Comparison of ENCODE assay signal across 18 mouse cellular contexts in genomic region chr14:57883341-57883740, GRCm38 (mm10). TPM values are rescaled to one million over a fixed set of nuclear protein-coding genes. Genes with fewer than 3 reads are reported as not detected.
DNase-seq lines count a peak whose midpoint lies in the region; ATAC-seq and TF ChIP-seq lines count a peak whose summit lies in the region.
"Had no signal": no experiment of that assay in that cellular context is flagged by ENCODE, and none has a peak within 500 bp of the region (broad histone marks: within the 10 kb centered on the region; RNA-seq: fewer than 3 reads in every experiment).

No protein-coding gene starts in this region.

- peak; percentile 39 to 50 for DNase-seq in adrenal gland, postnatal 36 days
- no peak for DNase-seq in adrenal gland, postnatal 14 days
- peak; percentile 33 for DNase-seq in lung, embryonic 14.5 days
- no peak for DNase-seq in lung, postnatal 4 days
- DNase-seq in retina, postnatal 1 day: no peak
- DNase-seq in forebrain, embryonic 10.5 days (ENCODE audit: extremely low spot score, low spot score): no peak
- DNase-seq: cerebellum, adult 2 months; heart, postnatal 10 days; kidney, adult 9 months; midbrain, embryonic 14.5 days; thymus, adult 18-20 months had no signal

- WGBS in lung, embryonic 14.5 days: 86% methylated on average over 3 of the region's 3 CpGs
- 72% methylated on average over 3 of the region's 3 CpGs for WGBS in lung, embryonic 15.5 days
- WGBS in stomach, embryonic 15.5 days: 74% methylated on average over 3 of the region's 3 CpGs
- 94% methylated on average over 3 of the region's 3 CpGs for WGBS in forebrain, embryonic 10.5 days

- 0 out of 2 replicates have a peak, but pooled peaks cover 8% of the 10 kb centered on the region for H3K4me1 ChIP-seq in lung, embryonic 14.5 days (ENCODE audit: insufficient read depth)
- peaks cover 39% of the 10 kb centered on the region for H3K4me1 ChIP-seq in lung, embryonic 15.5 days
- H3K4me1 ChIP-seq in stomach, embryonic 15.5 days: peaks cover 9% of the 10 kb centered on the region
- H3K4me1 ChIP-seq in forebrain, embryonic 10.5 days: peaks cover 16% of the 10 kb centered on the region

- no peak for ATAC-seq in lung, embryonic 14.5 days (ENCODE audit: insufficient read depth)
- no peak for ATAC-seq in lung, embryonic 15.5 days (ENCODE audit: borderline replicate concordance, extremely low read depth, low FRiP score, low TSS enrichment)
- ATAC-seq in stomach, embryonic 15.5 days (ENCODE audit: insufficient read depth, low FRiP score, low read depth): peak; percentile 41; the same call in 1 of the 2 replicates

- H3K4me3 ChIP-seq in lung, embryonic 14.5 days (ENCODE audit: low read depth, low read length): no peak overlapping the region
- no peak overlapping the region for H3K4me3 ChIP-seq in lung, embryonic 15.5 days
- H3K4me3 ChIP-seq in stomach, embryonic 15.5 days (replicated peaks): no peak overlapping the region
- H3K4me3 ChIP-seq in forebrain, embryonic 10.5 days: no peak overlapping the region
- H3K4me3 ChIP-seq: embryonic facial prominence, embryonic 13.5 days; forebrain, embryonic 12.5 days; hindbrain, embryonic 15.5 days; layer of hippocampus, adult 2 months had no signal

- no peak for TF ChIP-seq CTCF in lung, embryonic 14.5 days (IDR thresholded peaks at IDR 0.05; ENCODE audit: low read depth)

- H3K9ac ChIP-seq in lung, embryonic 14.5 days: no peak overlapping the region
- H3K9ac ChIP-seq in lung, embryonic 15.5 days: no peak overlapping the region
- H3K9ac ChIP-seq in stomach, embryonic 15.5 days: no peak overlapping the region
- H3K9ac ChIP-seq: embryonic facial prominence, embryonic 13.5 days; forebrain, embryonic 12.5 days; hindbrain, embryonic 15.5 days had no signal

- peak overlapping the region; percentile 27; the same call in 1 of the 2 replicates for H3K27ac ChIP-seq in lung, embryonic 14.5 days (ENCODE audit: low read depth)
- H3K27ac ChIP-seq in lung, embryonic 15.5 days: peak overlapping the region; percentile 66
- H3K27ac ChIP-seq in stomach, embryonic 15.5 days: peak overlapping the region; percentile 79
- no peak overlapping the region for H3K27ac ChIP-seq in forebrain, embryonic 10.5 days
- H3K27ac ChIP-seq: embryonic facial prominence, embryonic 13.5 days; forebrain, embryonic 12.5 days; hindbrain, embryonic 15.5 days; layer of hippocampus, adult 2 months had no signal

- no peaks in the 10 kb centered on the region for H3K36me3 ChIP-seq in lung, embryonic 14.5 days (ENCODE audit: insufficient read depth)
- no peaks in the 10 kb centered on the region for H3K36me3 ChIP-seq in lung, embryonic 15.5 days
- no peaks in the 10 kb centered on the region for H3K36me3 ChIP-seq in stomach, embryonic 15.5 days
- peaks cover 16% of the 10 kb centered on the region for H3K36me3 ChIP-seq in forebrain, embryonic 10.5 days (replicated peaks)
- H3K36me3 ChIP-seq: forebrain, embryonic 12.5 days; hindbrain, embryonic 15.5 days had no signal

- H3K27me3 ChIP-seq in lung, embryonic 14.5 days (ENCODE audit: insufficient read depth, low read length): no peaks in the 10 kb centered on the region
- H3K27me3 ChIP-seq in lung, embryonic 15.5 days: no peaks in the 10 kb centered on the region
- no peaks in the 10 kb centered on the region for H3K27me3 ChIP-seq in stomach, embryonic 15.5 days (replicated peaks)
- no peaks in the 10 kb centered on the region for H3K27me3 ChIP-seq in forebrain, embryonic 10.5 days (ENCODE audit: poor library complexity, severe bottlenecking)
- H3K27me3 ChIP-seq: embryonic facial prominence, embryonic 13.5 days; forebrain, embryonic 12.5 days; hindbrain, embryonic 15.5 days had no signal

- no peak overlapping the region for H3K4me2 ChIP-seq in lung, embryonic 14.5 days
- H3K4me2 ChIP-seq in lung, embryonic 15.5 days: no peak overlapping the region
- no peak overlapping the region for H3K4me2 ChIP-seq in stomach, embryonic 15.5 days
- H3K4me2 ChIP-seq: embryonic facial prominence, embryonic 13.5 days; forebrain, embryonic 12.5 days; hindbrain, embryonic 15.5 days had no signal

- no peaks in the 10 kb centered on the region for H3K9me3 ChIP-seq in lung, embryonic 14.5 days (ENCODE audit: low read depth, low read length)
- H3K9me3 ChIP-seq in lung, embryonic 15.5 days: no peaks in the 10 kb centered on the region
- H3K9me3 ChIP-seq in stomach, embryonic 15.5 days: no peaks in the 10 kb centered on the region
- no peaks in the 10 kb centered on the region for H3K9me3 ChIP-seq in forebrain, embryonic 10.5 days
- H3K9me3 ChIP-seq: embryonic facial prominence, embryonic 13.5 days; forebrain, embryonic 12.5 days; hindbrain, embryonic 15.5 days had no signal

RNA-seq across cellular contexts. Expression of gene Zdhhc20, which starts 6.7 kb away (rescaled TPM):
- 10 to 100 TPM; 36.6 to 50.5 TPM for total RNA-seq in adrenal gland, postnatal 36 days (2021)
- 31.0 and 35.9 TPM in 2 replicates for total RNA-seq in adrenal gland, postnatal 14 days (2021)
- 62.8 and 66.2 TPM in 2 replicates for polyA plus RNA-seq in lung, embryonic 14.5 days (2014; fragmentation: Nextera tagmentation; extraction: Ambion mirVana)
- polyA plus RNA-seq in lung, embryonic 15.5 days (2015; fragmentation: Nextera tagmentation; extraction: Ambion mirVana): 72.3 and 76.7 TPM in 2 replicates
- 58.9 and 71.9 TPM in 2 replicates for polyA plus RNA-seq in stomach, embryonic 15.5 days (2015; fragmentation: Nextera tagmentation; extraction: Ambion mirVana)
- 50.3 and 54.2 TPM in 2 replicates for polyA plus RNA-seq in forebrain, embryonic 10.5 days (2016; fragmentation: Nextera tagmentation; extraction: Ambion mirVana)

RNA-seq across cellular contexts. Expression of gene Mrpl57, which starts 57.3 kb away (rescaled TPM):
- 100 to 1,000 TPM; 104 to 128 TPM for total RNA-seq in adrenal gland, postnatal 36 days (2021)
- 98.1 and 113 TPM in 2 replicates for total RNA-seq in adrenal gland, postnatal 14 days (2021)
- 145 and 158 TPM in 2 replicates for polyA plus RNA-seq in lung, embryonic 14.5 days (2014; fragmentation: Nextera tagmentation; extraction: Ambion mirVana)
- 132 and 140 TPM in 2 replicates for polyA plus RNA-seq in lung, embryonic 15.5 days (2015; fragmentation: Nextera tagmentation; extraction: Ambion mirVana)
- polyA plus RNA-seq in stomach, embryonic 15.5 days (2015; fragmentation: Nextera tagmentation; extraction: Ambion mirVana): 171 and 186 TPM in 2 replicates
- polyA plus RNA-seq in forebrain, embryonic 10.5 days (2016; fragmentation: Nextera tagmentation; extraction: Ambion mirVana): 148 and 159 TPM in 2 replicates

RNA-seq across cellular contexts. Expression of gene Ska3, which starts 57.4 kb away (rescaled TPM):
- total RNA-seq in adrenal gland, postnatal 36 days (2021): 1 to 10 TPM in 1 of 2 experiments, under 1 TPM in 1; 0.82 to 1.5 TPM
- total RNA-seq in adrenal gland, postnatal 14 days (2021): 2.4 and 3.0 TPM in 2 replicates
- polyA plus RNA-seq in lung, embryonic 14.5 days (2014; fragmentation: Nextera tagmentation; extraction: Ambion mirVana): 50.1 and 51.8 TPM in 2 replicates
- 45.0 and 46.9 TPM in 2 replicates for polyA plus RNA-seq in lung, embryonic 15.5 days (2015; fragmentation: Nextera tagmentation; extraction: Ambion mirVana)
- polyA plus RNA-seq in stomach, embryonic 15.5 days (2015; fragmentation: Nextera tagmentation; extraction: Ambion mirVana): 29.3 and 33.5 TPM in 2 replicates
- 67.6 and 69.4 TPM in 2 replicates for polyA plus RNA-seq in forebrain, embryonic 10.5 days (2016; fragmentation: Nextera tagmentation; extraction: Ambion mirVana)
- polyA plus RNA-seq: liver, adult 2 months had no signal

Comparison
In these comparisons a context has a peak if more than half of its experiments do, and no peak if none do; other contexts are left out.
1. DNase-seq: peak in adrenal gland, postnatal 36 days (2 of 2) and lung, embryonic 14.5 days (single experiment); none in adrenal gland, postnatal 14 days (single experiment), lung, postnatal 4 days (0 of 2), retina, postnatal 1 day (single experiment) and forebrain, embryonic 10.5 days (single experiment).